Mouse (Mus musculus): ENCODE results near the gene Adamts14.

- TF ChIP-seq CTCF (IDR thresholded peaks at IDR 0.05; ENCODE audit: low read depth), result no peak
- TF ChIP-seq EP300 (IDR thresholded peaks at IDR 0.05; ENCODE audit: low read depth), result no peak
Observed at GRCm38 (mm10) chr10:61155611-61156010, 117.6 kb downstream of the Adamts14 start.

All from liver, embryonic 14.5 days (tissue).